Mouse (Mus musculus) liver, embryonic 16.5 days (tissue): ENCODE results near the gene Dhdh. TPM values are rescaled to one million over a fixed set of nuclear protein-coding genes. Genes with fewer than 3 reads are reported as not detected.
A peak's percentile ranks its signal among the peaks of the same experiment; 100 is the strongest.

Experiments
- ATAC-seq: fragments of 200-750 bp; cut with Nextera tagmentation; 2 replicates; pipeline ENCODE4 v1.8.0; 2017; ENCODE audit warnings: low read depth, mild to moderate bottlenecking, moderate number of reproducible peaks, moderate library complexity
- H3K27ac ChIP-seq: fragments of 300-500 bp; sonication (generic); 2 replicates; pipeline ENCODE4 v1.5.1; 2014; ENCODE audit warnings: mild to moderate bottlenecking, low read length
- H3K27me3 ChIP-seq: fragments of 300-500 bp; sonication (generic); 2 replicates; pipeline ENCODE4 v1.6.1; 2014; ENCODE audit warnings: low read depth, low read length, mixed read lengths; ENCODE audit not compliant: control insufficient read depth, insufficient read depth
- H3K36me3 ChIP-seq: fragments of 300-500 bp; sonication (generic); 2 replicates; pipeline ENCODE4 v1.6.1; 2014; ENCODE audit warnings: mild to moderate bottlenecking; ENCODE audit not compliant: control insufficient read depth, insufficient read depth
- H3K4me1 ChIP-seq: fragments of 300-500 bp; sonication (generic); 2 replicates; pipeline ENCODE4 v1.6.1; 2014; ENCODE audit warnings: low read depth, low read length, mixed read lengths; ENCODE audit not compliant: control insufficient read depth
- H3K4me2 ChIP-seq: fragments of 300-500 bp; sonication (generic); 2 replicates; pipeline ENCODE4 v1.6.1; 2014; ENCODE audit warnings: low read depth, low read length, mixed read lengths
- H3K4me3 ChIP-seq: fragments of 300-500 bp; sonication (generic); 2 replicates; pipeline ENCODE4 v1.5.1; 2014; ENCODE audit warnings: low read depth, mild to moderate bottlenecking, low read length
- H3K9ac ChIP-seq: fragments of 300-500 bp; sonication (generic); 2 replicates; pipeline ENCODE4 v1.6.1; 2014; ENCODE audit warnings: low read depth, low read length
- H3K9me3 ChIP-seq: fragments of 300-500 bp; sonication (generic); replicated peaks from 2 replicates; pipeline ENCODE4 v1.6.1; 2016; ENCODE audit warnings: low read length; ENCODE audit not compliant: control insufficient read depth
- WGBS: fragments of 180-500 bp; shearing (Covaris S2); extraction: QIAGEN DNeasy Blood & Tissue Kit; methylation state at CpG from one replicate; pipeline ENCODE4 v1.1.7; 2014; ENCODE audit not compliant: insufficient replicate concordance; 5-methylcytosine and 5-hydroxymethylcytosine counted together
- polyA plus RNA-seq: library from polyadenylated mRNA; unstranded; fragments of >200 nt; fragmentation: Nextera tagmentation; extraction: Ambion mirVana; gene quantifications from 2 replicates; pipeline ENCODE4 v1.2.1, GENCODE M21; 2015

Dhdh gene
- polyA plus RNA-seq, 1 experiment from 2014 or later: 3.3 TPM

DNA sequence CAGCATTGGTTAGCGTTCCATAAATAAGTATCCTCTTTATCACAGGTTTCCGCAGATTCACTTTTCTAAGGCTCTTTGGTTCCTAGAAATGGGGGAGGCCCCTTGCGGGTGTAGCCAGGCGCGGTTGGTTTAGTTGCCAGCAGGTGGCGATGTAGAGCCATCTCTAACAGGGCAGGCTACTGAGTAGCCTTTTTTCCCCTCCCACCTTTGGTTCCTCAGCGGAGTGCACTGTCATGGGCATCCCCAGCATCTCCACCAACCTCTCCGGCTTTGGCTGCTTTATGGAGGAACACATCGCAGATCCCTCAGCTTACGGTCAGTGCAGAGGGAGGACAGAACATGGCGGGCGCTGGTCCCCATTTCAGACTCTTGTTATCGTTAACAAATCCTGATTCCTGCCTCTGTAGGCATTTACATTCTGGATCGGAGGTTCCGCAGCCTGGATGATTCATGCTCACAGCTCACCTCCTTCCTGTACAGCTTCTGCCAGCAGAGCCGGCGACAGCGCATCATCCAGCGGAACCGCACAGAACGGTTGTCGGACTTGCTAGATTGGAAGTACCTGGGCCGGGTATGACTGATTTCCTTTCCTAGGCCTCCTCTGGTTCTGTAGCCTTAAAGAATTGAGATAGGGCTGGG, 37.1 kb downstream of the Dhdh start:
- Histone ChIP-seq H3K9me3 (no peaks in the 10 kb centered on the region), H3K4me3 (no peak overlapping the region), H3K4me1 (peaks cover 20% of the 10 kb centered on the region), H3K9ac (no peak overlapping the region), H3K27ac (no peak overlapping the region), H3K4me2 (no peak overlapping the region), H3K27me3 (no peaks in the 10 kb centered on the region), H3K36me3 (peaks cover 5% of the 10 kb centered on the region; the same call in 1 of the 2 replicates)
- 51% methylated on average over 23 of the region's 23 CpGs for WGBS
- ATAC-seq: peak; percentile 76

DNA sequence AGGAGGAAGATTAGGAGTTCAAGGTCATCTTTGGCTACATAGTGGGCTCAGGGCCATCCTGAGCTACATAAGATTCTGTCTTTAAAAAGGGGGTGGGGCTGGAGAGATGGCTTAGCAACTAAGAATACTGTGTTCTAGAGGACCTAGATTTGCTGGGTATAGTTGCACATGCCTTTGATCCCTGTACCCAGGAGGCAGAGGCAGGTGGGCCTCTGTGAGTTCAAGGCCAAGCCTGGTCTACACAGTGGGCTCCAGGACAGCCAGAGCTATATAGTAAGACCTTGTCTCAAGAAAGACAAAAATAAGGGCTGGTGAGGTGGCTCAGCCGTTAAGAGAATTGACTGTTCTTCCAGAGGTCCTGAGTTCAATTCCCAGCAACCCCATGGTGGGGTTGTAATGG, 38.6 kb downstream of the Dhdh start:
- no peaks in the 10 kb centered on the region for H3K9me3 ChIP-seq
- 84% methylated on average over 1 of the region's 1 CpGs for whole genome bisulfite sequencing
- H3K9ac ChIP-seq: no peak overlapping the region

DNA sequence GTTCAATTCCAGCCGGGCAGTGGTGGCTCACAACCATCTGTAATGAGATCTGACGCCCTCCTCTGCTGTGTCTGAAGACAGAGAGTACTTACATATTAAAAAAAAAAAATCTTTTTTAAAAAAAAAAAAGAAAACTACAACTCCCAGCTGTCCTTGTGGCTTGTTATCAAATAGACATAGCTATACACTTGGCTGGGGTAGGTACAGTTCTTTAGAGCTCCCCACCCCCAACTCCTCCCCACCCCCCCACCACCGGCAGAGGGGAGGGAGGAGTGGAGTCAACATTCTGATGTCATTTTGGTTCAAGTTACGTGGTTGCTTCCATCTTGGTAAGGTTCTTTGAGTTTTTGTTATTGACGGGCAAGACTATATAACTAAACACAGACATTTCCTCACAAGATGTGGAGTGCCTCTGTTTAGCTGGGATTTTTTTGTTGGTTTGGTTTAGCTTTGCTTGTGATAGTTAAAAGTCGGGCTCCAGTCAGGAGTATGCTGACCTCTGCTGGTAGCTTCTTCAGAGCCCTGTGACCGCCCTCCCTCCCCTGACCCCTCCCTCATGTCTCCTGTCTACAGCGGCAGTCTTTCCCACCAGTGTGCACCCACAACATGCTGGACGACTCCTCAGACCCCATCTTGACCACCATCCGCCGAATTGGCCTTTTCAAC, 41.1 kb downstream of the Dhdh start:
- ATAC-seq: peak; percentile 49; the same call in 1 of the 2 replicates
- Histone ChIP-seq H3K27ac (no peak overlapping the region), H3K9ac (no peak overlapping the region)

More for the DNA sequence above, 38.6 kb downstream of the Dhdh start:
- H3K27me3 ChIP-seq: no peaks in the 10 kb centered on the region
- H3K4me3 ChIP-seq: no peak overlapping the region
- H3K4me2 ChIP-seq: no peak overlapping the region
- H3K36me3 ChIP-seq: peaks cover 5% of the 10 kb centered on the region
- ATAC-seq: no peak
- no peak overlapping the region for H3K27ac ChIP-seq
- H3K4me1 ChIP-seq: peaks cover 14% of the 10 kb centered on the region

GRCm38 (mm10) chr7:45446589-45446988, 42.0 kb downstream of the Dhdh start:
- H3K9me3 ChIP-seq: no peaks in the 10 kb centered on the region
- peaks cover 10% of the 10 kb centered on the region for H3K4me1 ChIP-seq
- no peaks in the 10 kb centered on the region for H3K27me3 ChIP-seq
- no peak overlapping the region for H3K9ac ChIP-seq
- no peak overlapping the region for H3K4me2 ChIP-seq
- H3K4me3 ChIP-seq: no peak overlapping the region
- H3K36me3 ChIP-seq: no peaks in the 10 kb centered on the region; the same call in 1 of the 2 replicates
- no peak for ATAC-seq
- no peak overlapping the region for H3K27ac ChIP-seq

More for the DNA sequence above, 41.1 kb downstream of the Dhdh start:
- 0 out of 2 replicates have a peak overlapping the region, but pooled peaks have one; percentile 18 for H3K4me2 ChIP-seq
- peaks cover 14% of the 10 kb centered on the region for H3K4me1 ChIP-seq
- H3K4me3 ChIP-seq: no peak overlapping the region
- WGBS: 25% methylated on average over 11 of the region's 11 CpGs
- H3K27me3 ChIP-seq: no peaks in the 10 kb centered on the region
- no peaks in the 10 kb centered on the region; the same call in 1 of the 2 replicates for H3K36me3 ChIP-seq
- no peaks in the 10 kb centered on the region for H3K9me3 ChIP-seq

DNA sequence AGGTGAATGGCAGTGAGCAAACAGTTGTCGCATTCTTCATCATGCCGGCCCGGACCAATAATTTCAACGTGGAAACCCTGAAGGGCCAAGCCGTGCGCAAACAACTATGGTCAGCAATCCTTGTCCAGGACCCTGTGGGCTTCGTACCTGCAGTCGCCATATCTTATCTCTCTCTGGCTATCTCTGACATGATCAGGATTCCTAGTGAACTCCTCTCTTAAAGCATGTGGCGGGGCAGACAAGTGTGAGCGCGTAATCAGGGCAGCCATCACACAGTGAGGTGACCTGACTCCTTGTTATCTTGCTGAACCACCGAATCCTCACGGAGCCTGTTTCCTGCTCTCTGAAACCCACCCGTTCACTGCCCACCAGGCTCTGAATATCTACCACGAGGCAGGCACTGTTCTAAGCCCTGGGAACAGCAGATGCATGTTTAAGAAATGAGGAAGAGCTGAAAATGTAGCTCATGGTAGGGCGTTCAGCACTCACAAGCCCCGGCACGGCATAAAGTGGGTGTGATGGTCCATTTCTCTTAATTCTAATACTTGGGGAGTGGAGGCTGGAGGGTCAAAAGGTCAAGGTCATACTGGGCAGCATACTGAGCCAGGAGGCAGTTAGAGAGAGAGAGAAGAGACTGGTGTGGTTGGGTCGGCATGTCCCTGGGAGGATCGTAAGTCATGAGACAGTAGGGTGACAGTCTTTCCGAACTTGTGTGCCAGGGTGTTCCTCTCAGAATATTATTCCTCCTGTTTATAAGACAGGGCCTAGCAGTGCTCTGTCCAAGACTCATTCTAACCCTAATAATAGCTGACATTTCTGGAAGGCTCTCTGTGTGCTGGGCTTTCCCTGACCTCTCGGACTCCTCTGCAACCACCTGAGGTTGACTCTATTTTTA, 44.8 kb downstream of the Dhdh start:
- Histone ChIP-seq H3K9ac (no peak overlapping the region), H3K4me3 (no peak overlapping the region), H3K27me3 (no peaks in the 10 kb centered on the region), H3K36me3 (peaks cover 2% of the 10 kb centered on the region; the same call in 1 of the 2 replicates), H3K9me3 (no peaks in the 10 kb centered on the region), H3K4me2 (no peak overlapping the region), H3K4me1 (peaks cover 5% of the 10 kb centered on the region), H3K27ac (no peak overlapping the region)
- WGBS: 56% methylated on average over 22 of the region's 22 CpGs
- ATAC-seq: no peak

- Histone ChIP-seq H3K4me2 (no peak within 1 kb of the TSS; the same call in 1 of the 2 replicates), H3K36me3 (peaks cover 2% of the 10 kb centered on the region; the same call in 1 of the 2 replicates), H3K4me3 (no peak within 1 kb of the TSS), H3K9ac (no peak within 1 kb of the TSS), H3K27ac (no peak within 1 kb of the TSS), H3K27me3 (no peaks in the 10 kb centered on the region), H3K4me1 (peaks cover 27% of the 10 kb centered on the region), H3K9me3 (no peaks in the 10 kb centered on the region)
- no peak for ATAC-seq
- WGBS: 41% methylated on average over 19 of the region's 19 CpGs
Measured at GRCm38 (mm10) chr7:45437521-45438276, 50.9 kb downstream of the Dhdh start, which contains the start of gene Ruvbl2. Gene Ruvbl2, minus strand, starts transcription at chr7:45438096.

- WGBS: 49% methylated on average over 6 of the region's 6 CpGs
- Histone ChIP-seq H3K27ac (no peak overlapping the region), H3K4me1 (peaks cover 28% of the 10 kb centered on the region), H3K4me2 (no peak overlapping the region), H3K4me3 (no peak overlapping the region), H3K9ac (no peak overlapping the region), H3K27me3 (no peaks in the 10 kb centered on the region), H3K9me3 (no peaks in the 10 kb centered on the region), H3K36me3 (peaks cover 2% of the 10 kb centered on the region; the same call in 1 of the 2 replicates)
- ATAC-seq: no peak
Measured at GRCm38 (mm10) chr7:45437046-45437445, 51.6 kb downstream of the Dhdh start.

GRCm38 (mm10) chr7:45436444-45436843, 52.2 kb downstream of the Dhdh start:
- no peak overlapping the region for H3K4me2 ChIP-seq
- no peak for ATAC-seq

More at GRCm38 (mm10) chr7:45436444-45436843, 52.2 kb downstream of the Dhdh start:
- H3K27ac ChIP-seq: no peak overlapping the region
- no peaks in the 10 kb centered on the region for H3K27me3 ChIP-seq
- peaks cover 28% of the 10 kb centered on the region for H3K4me1 ChIP-seq
- no peak overlapping the region for H3K4me3 ChIP-seq
- 74% methylated on average over 5 of the region's 5 CpGs for WGBS
- H3K9ac ChIP-seq: no peak overlapping the region
- H3K9me3 ChIP-seq: no peaks in the 10 kb centered on the region
- peaks cover 2% of the 10 kb centered on the region; the same call in 1 of the 2 replicates for H3K36me3 ChIP-seq
